Mouse (Mus musculus) erythroblast, embryonic 14.5 days (primary cell): ENCODE measurements at regions not wholly inside any gene's neighbourhood (a gene's known extent, or its start where the extent isn't known, plus 50 kb on each side); places are given as distances from the start of the nearest gene placed in this dataset.

Experiments
- GATA1 ChIP-seq: IDR thresholded peaks from 2 replicates; pipeline ENCODE4 v1.6.1; 2012; ENCODE audit warnings: low read length, inconsistent platforms, mixed read lengths
- TAL1 ChIP-seq: IDR thresholded peaks from 3 replicates; pipeline ENCODE4 v1.6.1; 2012; ENCODE audit warnings: low read length, inconsistent platforms, mixed read lengths

GRCm38 (mm10) chr2:167793916-167794315 lies 104.3 kb upstream of the Tmem189 start:
- TF ChIP-seq TAL1 (no peak), GATA1 (no peak)
